Mouse (Mus musculus) bone marrow, adult 2 months (tissue): ENCODE results near the gene Trp53tg5. TPM values are rescaled to one million over a fixed set of nuclear protein-coding genes. Genes with fewer than 3 reads are reported as not detected.

Experiments
- H3K27ac ChIP-seq: fragments of 200-500 bp; 2 replicates; pipeline ENCODE4 v1.5.1; 2012; ENCODE audit warnings: low read depth, mild to moderate bottlenecking, control low read depth, inconsistent platforms, low read length; ENCODE audit not compliant: control insufficient read depth, poor library complexity, insufficient read depth
- H3K4me1 ChIP-seq: fragments of 200-500 bp; 2 replicates; pipeline ENCODE4 v1.6.1; 2011; ENCODE audit warnings: low read length; ENCODE audit not compliant: control insufficient read depth, insufficient read depth
- H3K4me3 ChIP-seq: fragments of 200-500 bp; replicated peaks from 2 replicates; pipeline ENCODE3; 2011; ENCODE audit warnings: mild to moderate bottlenecking, low read depth, low read length, control low read depth; ENCODE audit not compliant: control insufficient read depth
- CTCF ChIP-seq: fragments of 200-500 bp; IDR thresholded peaks from 2 replicates; pipeline ENCODE4 v1.5.1; 2011; ENCODE audit warnings: low read length, control low read depth; ENCODE audit not compliant: control insufficient read depth, insufficient read depth
- POLR2A ChIP-seq: fragments of 200-500 bp; IDR thresholded peaks from 2 replicates; pipeline ENCODE4 v1.6.1; 2011; ENCODE audit warnings: low read depth, mild to moderate bottlenecking, control low read depth, low read length, borderline replicate concordance; ENCODE audit not compliant: control insufficient read depth
- WGBS: fragments of 180-500 bp; shearing (Covaris S2); methylation state at CpG from one replicate; pipeline ENCODE4 v1.1.7; 2018; 5-methylcytosine and 5-hydroxymethylcytosine counted together
- polyA plus RNA-seq: library from polyadenylated mRNA; stranded (reverse); fragments of >200 nt; gene quantifications from 2 replicates; pipeline ENCODE4 v1.2.4, GENCODE M21; 2011; ENCODE audit warnings: low replicate concordance; ENCODE audit not compliant: missing spikeins, insufficient read depth, insufficient read length

The Trp53tg5 gene
- polyA plus RNA-seq, 1 experiment = not detected

DNA sequence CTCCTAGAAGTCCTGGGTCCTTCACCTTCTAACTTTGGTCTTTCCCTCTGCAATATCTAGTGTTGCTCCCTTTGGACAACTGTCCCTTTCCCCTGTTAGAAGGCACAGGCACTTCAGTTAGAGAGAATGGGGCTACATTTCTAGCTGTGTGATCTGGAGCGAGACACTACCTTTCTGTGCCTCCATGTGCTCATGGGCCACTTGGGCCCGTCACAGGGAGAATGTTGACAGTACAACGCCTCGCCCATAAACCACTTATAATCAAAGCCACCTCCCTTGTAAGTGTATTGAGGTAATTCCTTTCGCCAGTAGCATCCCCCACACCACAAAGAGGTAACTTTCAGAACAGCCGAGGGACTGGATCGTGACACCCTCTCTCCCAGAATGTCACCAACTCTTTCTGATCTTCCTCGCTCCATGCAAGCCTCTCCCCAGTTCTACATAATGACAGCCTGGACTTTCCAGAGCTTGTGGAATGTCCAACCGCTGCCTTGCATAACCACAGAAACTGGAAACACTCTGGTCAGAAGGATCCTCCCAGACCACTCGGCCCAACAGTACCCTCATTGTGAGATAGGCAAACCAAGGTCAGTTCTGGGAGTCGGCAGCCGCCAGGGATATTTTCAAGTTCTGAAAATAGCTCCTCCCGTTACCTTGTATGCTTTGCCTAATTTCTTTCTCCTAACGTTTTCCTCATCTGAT is 24.0 kb downstream of the Trp53tg5 start:
- H3K4me1 ChIP-seq = no peaks in the 10 kb centered on the region

DNA sequence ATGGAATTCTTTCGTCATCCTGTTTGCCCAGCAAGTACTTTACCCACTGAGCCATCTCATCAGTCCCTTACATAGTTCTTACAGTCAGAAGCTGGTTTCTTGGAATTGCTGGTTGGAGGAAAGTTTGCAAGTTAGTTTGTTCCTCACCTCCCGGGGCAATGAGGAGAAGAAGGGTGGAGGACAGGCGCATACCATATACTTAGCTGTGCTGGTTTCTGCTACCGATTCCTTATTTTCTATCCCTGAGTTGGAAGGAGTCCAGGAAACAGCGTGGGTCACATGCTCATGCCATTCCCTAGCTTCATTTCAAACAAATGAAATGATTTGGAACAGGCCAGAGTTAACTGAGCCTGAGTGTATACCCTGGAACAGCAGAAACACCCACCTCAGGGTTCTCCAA is 24.6 kb downstream of the Trp53tg5 start:
- no peak overlapping the region for H3K4me3 ChIP-seq
- H3K27ac ChIP-seq = no peak overlapping the region
- TF ChIP-seq POLR2A (no peak), CTCF (no peak)
- no peaks in the 10 kb centered on the region for H3K4me1 ChIP-seq
- WGBS = 73% methylated on average over 5 of the region's 5 CpGs

More for the DNA sequence above, 24.0 kb downstream of the Trp53tg5 start:
- no peak overlapping the region for H3K27ac ChIP-seq
- H3K4me3 ChIP-seq = no peak overlapping the region
- TF ChIP-seq POLR2A = no peak
- TF ChIP-seq CTCF = no peak
- 87% methylated on average over 14 of the region's 14 CpGs for WGBS

DNA sequence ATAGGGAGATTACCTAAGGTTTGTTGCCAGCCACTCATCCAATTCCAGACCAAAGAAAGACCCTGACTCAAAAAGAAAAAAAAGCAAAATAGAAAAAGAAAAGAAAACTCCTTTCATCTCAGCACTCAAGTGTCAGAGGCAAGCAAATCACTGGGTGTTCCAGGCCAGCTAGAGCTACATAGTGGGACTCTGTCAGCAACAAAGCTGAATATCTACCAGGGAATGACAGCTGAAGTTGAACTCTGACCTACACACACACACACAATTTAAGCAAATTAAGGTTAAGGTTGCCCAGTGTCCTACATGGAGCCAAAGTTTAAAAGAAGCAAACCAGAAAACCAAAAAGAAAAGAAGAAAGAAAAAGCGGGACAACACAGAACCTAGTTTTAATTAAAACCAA is 25.4 kb downstream of the Trp53tg5 start:
- no peaks in the 10 kb centered on the region for H3K4me1 ChIP-seq
- H3K4me3 ChIP-seq = no peak overlapping the region
- no peak overlapping the region for H3K27ac ChIP-seq
- no peak for TF ChIP-seq CTCF
- no peak for TF ChIP-seq POLR2A
- 73% methylated on average over 1 of the region's 1 CpGs for WGBS

DNA sequence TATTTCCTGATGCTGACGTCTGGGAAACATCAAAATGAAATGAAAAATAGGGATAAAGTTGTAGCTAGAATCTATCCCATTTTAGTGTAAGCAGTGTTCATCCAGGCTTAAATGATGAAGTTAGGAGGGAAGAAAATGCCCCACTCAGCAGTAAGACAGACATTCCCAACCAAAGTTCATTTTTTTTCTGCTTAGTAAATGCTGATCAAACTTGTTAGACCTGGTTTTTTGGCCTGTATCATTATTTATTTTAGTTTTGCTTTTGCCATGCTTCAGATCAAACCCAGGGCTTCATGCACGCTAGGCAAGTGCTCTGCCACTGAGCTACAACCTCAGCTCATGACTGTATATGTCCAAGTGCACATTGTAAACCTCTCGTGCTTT is 27.4 kb downstream of the Trp53tg5 start:
- TF ChIP-seq POLR2A (no peak), CTCF (no peak)
- WGBS = 65% methylated on average over 3 of the region's 3 CpGs
- no peaks in the 10 kb centered on the region for H3K4me1 ChIP-seq
- no peak overlapping the region for H3K4me3 ChIP-seq
- H3K27ac ChIP-seq = no peak overlapping the region

DNA sequence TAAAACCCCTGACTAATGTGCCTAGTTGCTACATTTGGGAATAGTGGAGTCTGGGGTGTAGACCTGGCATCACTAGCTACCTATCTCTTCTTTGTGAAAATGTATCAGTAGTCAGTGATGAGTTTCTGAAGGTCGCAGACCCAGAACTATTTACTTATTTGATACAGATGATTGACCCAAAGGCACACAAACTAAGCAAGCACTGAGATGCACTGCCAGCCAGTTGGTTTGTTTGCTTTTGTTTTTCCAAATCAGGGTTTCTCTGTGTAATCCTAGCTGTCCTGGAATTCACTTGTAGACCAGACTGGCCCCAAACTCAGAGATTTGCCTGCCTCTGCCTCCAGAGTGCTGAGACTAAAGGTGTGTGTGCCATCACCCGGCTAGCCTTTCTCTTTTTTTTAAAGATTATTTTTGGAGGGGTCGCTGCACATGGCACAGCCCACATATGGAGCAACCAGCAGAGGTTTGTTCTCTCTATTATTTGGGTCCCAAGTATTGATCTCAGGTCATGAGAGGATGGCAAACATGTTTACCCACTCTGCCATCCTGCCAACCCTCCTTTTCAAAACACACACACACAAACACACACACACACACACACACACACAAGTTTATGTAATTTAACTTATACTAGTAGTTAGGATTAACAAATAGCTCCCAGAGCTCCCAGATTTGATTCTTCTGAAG is 28.0 kb downstream of the Trp53tg5 start:
- WGBS = 76% methylated on average over 3 of the region's 3 CpGs

DNA sequence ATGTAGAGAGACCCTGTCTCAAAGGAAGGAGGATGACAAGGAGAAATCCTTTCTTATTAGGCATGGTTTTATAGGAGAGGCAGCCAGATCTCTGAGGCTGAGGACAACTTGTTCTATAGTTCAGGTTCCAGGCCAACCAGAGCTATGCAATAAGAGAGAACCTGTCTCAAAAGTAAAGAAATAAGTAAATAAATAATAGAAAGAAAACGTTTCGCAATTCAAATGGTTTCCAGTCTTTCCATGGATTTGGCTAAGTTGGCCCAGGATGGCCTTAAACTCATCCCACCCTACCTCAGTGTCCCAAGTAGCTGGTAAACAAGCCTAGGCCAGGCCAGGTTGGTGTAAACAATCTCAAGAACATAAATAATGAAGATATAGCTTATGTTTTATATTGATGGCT is 28.8 kb downstream of the Trp53tg5 start:
- 75% methylated on average over 2 of the region's 2 CpGs for WGBS
- Histone ChIP-seq H3K4me3 (no peak overlapping the region), H3K4me1 (no peaks in the 10 kb centered on the region), H3K27ac (no peak overlapping the region)
- TF ChIP-seq POLR2A (no peak), CTCF (no peak)

More for the DNA sequence above, 28.0 kb downstream of the Trp53tg5 start:
- Histone ChIP-seq H3K27ac (no peak overlapping the region), H3K4me3 (no peak overlapping the region), H3K4me1 (no peaks in the 10 kb centered on the region)
- TF ChIP-seq CTCF (no peak), POLR2A (no peak)

DNA sequence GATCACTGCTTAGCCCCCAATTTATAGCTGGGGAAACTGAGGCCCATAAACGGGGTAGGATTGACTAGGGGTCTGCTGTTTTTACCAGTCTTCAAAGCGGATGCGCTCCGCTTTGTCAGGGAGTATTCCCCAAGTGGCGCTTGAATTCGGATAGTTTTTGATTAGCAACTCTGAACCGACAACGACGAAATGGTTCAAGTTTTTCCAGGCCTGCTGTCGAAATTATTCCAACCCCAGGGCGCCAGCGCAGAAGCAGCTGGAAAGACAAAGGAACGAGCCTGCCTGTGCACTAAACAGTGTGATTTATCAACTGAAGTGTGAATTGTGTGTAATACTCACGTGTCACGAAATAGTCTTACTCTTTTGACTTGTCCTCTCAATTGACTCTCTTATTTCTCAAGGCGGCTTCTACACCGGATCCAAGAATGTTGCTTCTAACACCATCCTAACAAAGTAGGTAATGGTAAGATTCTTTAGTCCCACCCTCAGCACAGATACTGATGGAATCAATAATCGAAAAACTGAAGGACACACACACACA is 30.0 kb downstream of the Trp53tg5 start, which contains the start of gene Sdc4:
Gene Sdc4, minus strand, starts transcription at position 428 of the 541 bp plus-strand sequence.
- Histone ChIP-seq H3K27ac (peak within 1 kb of the TSS; percentile 80), H3K4me1 (no peaks in the 10 kb centered on the region), H3K4me3 (peak within 1 kb of the TSS; percentile 76)
- no peak for TF ChIP-seq POLR2A
- TF ChIP-seq CTCF = no peak
- 19% methylated on average over 18 of the region's 18 CpGs for WGBS

DNA sequence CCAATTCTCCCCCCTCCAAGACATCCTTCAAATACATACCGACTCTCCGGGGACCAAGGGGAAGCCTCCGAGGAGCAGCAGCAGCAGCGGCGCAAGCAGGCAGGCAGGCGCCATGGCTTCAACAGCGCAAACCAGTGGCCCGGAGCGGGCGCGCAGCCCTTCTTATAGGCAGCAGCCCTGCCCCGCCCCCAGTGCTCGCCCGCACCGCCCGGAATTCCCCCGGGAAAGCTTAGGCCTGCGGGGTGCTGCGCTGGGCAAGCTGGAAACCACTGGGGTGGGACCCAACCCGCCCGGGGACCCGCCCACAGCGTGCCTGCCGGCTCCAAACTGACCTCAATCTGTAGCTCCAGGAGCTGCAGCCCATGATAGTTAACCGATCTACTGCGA is 30.5 kb downstream of the Trp53tg5 start:
- Histone ChIP-seq H3K4me3 (peak overlapping the region; percentile 76), H3K27ac (peak overlapping the region; percentile 80), H3K4me1 (no peaks in the 10 kb centered on the region)
- TF ChIP-seq CTCF = no peak
- TF ChIP-seq POLR2A = peak; percentile 80; the same call in 1 of the 2 replicates
- 1% methylated on average over 26 of the region's 26 CpGs for WGBS
